Mouse (Mus musculus): ENCODE measurements around the gene Nck1.

Gene Nck1

GRCm38 (mm10) chr9:100545715-100546593, at the start of gene Nck1:
Gene Nck1, minus strand, starts transcription at chr9:100546134.
- DNase-seq (ENCODE audit: low spot score) = peak; percentile 98

GRCm38 (mm10) chr9:100590462-100590861, 44.5 kb upstream of the Nck1 start:
- DNase-seq (ENCODE audit: low spot score) = no peak

- DNase-seq (ENCODE audit: low spot score) = no peak
These were observed 38.1 kb upstream of the Nck1 start for GRCm38 (mm10) chr9:100584031-100584430.

GRCm38 (mm10) chr9:100582883-100583575, 37.1 kb upstream of the Nck1 start:
- DNase-seq (ENCODE audit: low spot score) = no peak

- no peak for DNase-seq (ENCODE audit: low spot score)
These were observed 35.9 kb upstream of the Nck1 start for GRCm38 (mm10) chr9:100581543-100582492.

GRCm38 (mm10) chr9:100580196-100580740, 34.3 kb upstream of the Nck1 start:
- no peak for DNase-seq (ENCODE audit: low spot score)

GRCm38 (mm10) chr9:100573942-100574341, 28.0 kb upstream of the Nck1 start:
- no peak for DNase-seq (ENCODE audit: low spot score)

- no peak for DNase-seq (ENCODE audit: low spot score)
These were observed 27.4 kb upstream of the Nck1 start for GRCm38 (mm10) chr9:100573300-100573699.

GRCm38 (mm10) chr9:100571511-100571910, 25.6 kb upstream of the Nck1 start:
- DNase-seq (ENCODE audit: low spot score) = no peak

GRCm38 (mm10) chr9:100570626-100571233, 24.8 kb upstream of the Nck1 start, which contains the start of gene Slc35g2:
Gene Slc35g2, minus strand, starts transcription at chr9:100571090.
- DNase-seq (ENCODE audit: low spot score) = peak; percentile 9

GRCm38 (mm10) chr9:100569798-100570625, 24.1 kb upstream of the Nck1 start:
- no peak for DNase-seq (ENCODE audit: low spot score)

- no peak for DNase-seq (ENCODE audit: low spot score)
These were observed 14.4 kb upstream of the Nck1 start for GRCm38 (mm10) chr9:100560251-100560890.

GRCm38 (mm10) chr9:100558991-100559390, 13.1 kb upstream of the Nck1 start:
- no peak for DNase-seq (ENCODE audit: low spot score)

GRCm38 (mm10) chr9:100558023-100558573, 12.2 kb upstream of the Nck1 start:
- DNase-seq (ENCODE audit: low spot score) = no peak

- DNase-seq (ENCODE audit: low spot score) = no peak
These were observed 9.8 kb upstream of the Nck1 start for GRCm38 (mm10) chr9:100555686-100556085.

- DNase-seq (ENCODE audit: low spot score) = peak; percentile 48
These were observed 2.4 kb upstream of the Nck1 start for GRCm38 (mm10) chr9:100548313-100548712.

GRCm38 (mm10) chr9:100546594-100546910, 618 bp upstream of the Nck1 start:
- no peak for DNase-seq (ENCODE audit: low spot score)

GRCm38 (mm10) chr9:100544948-100545714, 803 bp downstream of the Nck1 start:
- DNase-seq (ENCODE audit: low spot score) = peak; percentile 61

All from T-cell, adult 2 months (primary cell).